Mouse (Mus musculus): ENCODE data around the gene Nup35.

Nup35 gene

DNA sequence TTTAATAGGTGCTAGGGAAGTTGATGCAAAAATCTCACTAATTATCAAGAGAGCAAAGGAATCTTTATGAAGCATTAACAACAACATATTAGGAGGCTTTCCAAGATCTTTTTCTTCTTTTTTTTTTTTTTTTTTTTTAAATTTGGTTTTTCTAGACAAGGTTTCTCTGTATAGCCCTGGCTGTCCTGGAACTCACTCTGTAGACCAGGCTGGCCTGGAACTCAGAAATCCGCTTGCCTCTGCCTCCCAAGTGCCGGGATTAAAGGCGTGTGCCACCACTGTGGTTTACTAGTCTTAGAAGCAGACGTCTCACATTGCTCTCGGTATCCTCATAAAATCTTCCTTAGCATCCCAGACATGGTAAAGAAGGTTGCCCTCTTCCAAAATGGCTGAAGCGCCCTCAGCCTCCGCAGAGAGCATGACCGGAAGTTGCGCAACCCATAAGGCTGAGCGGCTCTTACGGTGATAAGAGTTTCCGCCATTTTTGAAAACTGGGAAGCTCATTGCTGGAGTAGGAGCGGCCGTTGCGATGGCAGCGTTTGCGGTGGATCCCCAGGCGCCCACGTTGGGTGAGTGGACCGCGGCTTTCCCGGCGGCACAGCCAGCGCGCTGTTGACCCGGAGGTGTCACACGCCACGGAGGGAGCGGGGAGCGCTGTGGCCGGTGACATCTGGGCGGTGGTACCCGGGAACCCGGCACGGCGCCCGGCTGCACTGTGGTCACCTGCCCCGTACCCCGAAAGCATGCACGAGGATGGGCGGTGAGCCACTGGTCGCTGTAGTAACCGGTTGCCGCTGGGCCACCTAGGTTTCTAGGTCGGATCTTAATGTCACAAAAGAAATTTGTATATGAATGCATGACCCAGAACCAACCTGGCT, 21.6 kb downstream of the Nup35 start:
- peak; percentile 94 for DNase-seq (ENCODE audit: low spot score)

DNA sequence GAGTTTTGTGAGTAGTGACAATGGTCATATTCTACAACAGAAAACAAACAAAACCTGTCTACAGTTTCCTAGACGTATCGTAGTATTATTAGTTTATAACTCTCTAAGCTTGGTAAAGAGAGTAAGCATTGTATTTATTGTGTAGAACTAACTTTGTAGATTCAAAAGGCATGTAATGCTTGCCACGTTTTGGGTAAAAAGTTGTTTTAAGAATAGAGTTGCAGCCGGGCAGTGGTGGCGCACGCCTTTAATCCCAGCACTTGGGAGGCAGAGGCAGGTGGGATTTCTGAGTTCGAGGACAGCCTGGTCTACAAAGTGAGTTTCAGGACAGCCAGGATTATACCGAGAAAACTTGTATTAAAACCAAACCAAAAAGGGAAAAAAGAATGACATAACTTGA, 22.4 kb downstream of the Nup35 start:
- DNase-seq (ENCODE audit: low spot score) = no peak

DNA sequence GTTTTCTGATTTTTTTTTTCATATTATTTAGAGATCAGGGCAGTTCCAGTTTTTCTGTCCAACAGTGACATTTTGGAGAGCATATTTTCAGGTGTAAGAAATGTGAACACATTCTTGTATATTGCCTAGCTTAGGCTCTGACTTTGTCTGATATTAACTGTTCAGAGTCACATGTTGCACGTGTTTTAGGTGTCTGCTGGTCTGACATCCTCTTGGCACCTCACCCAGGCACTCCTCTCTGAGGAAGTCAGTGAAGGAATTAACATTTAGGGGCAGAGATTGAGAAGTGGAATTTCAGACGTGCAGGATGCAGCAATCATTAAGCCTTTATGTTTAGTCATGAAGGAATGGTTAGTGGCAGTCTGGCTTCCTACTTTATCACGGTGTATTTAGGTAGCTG, 22.8 kb downstream of the Nup35 start:
- no peak for DNase-seq (ENCODE audit: low spot score)

GRCm38 (mm10) chr2:80661414-80661813, 44.4 kb downstream of the Nup35 start:
- no peak for DNase-seq (ENCODE audit: low spot score)

- no peak for DNase-seq (ENCODE audit: low spot score)
Measured at GRCm38 (mm10) chr2:80662682-80663081, 45.6 kb downstream of the Nup35 start.

GRCm38 (mm10) chr2:80667396-80667964, 50.4 kb downstream of the Nup35 start:
- no peak for DNase-seq (ENCODE audit: low spot score)

GRCm38 (mm10) chr2:80669868-80670666, 53.0 kb downstream of the Nup35 start:
- DNase-seq (ENCODE audit: low spot score) = peak; percentile 39

GRCm38 (mm10) chr2:80678803-80679202, 61.8 kb downstream of the Nup35 start:
- DNase-seq (ENCODE audit: low spot score) = no peak

DNA sequence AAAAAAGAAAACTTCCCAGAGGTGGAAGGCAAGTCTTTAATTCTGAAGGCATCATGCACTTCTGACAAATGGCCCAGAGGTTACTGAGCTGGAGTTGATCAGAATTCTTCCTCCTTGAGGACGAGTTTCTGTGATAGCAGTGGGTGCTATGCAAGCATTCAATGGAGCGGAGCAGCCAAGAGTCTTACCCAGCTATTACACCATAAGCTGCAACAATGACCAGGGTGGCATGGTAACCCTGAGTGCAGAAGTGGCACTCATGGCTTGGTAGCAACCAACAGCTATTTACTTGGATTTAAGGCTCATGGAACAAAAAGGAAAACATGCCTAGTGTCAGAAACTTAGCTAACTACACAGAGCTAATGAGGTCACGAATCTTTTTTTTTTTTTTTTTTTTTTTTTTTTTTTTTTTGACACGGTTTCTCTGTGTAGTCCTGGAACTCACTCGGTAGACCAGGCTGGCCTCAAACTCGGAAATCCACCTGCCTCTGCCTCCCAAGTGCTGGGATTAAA, 66.7 kb downstream of the Nup35 start:
- no peak for DNase-seq (ENCODE audit: low spot score)

DNA sequence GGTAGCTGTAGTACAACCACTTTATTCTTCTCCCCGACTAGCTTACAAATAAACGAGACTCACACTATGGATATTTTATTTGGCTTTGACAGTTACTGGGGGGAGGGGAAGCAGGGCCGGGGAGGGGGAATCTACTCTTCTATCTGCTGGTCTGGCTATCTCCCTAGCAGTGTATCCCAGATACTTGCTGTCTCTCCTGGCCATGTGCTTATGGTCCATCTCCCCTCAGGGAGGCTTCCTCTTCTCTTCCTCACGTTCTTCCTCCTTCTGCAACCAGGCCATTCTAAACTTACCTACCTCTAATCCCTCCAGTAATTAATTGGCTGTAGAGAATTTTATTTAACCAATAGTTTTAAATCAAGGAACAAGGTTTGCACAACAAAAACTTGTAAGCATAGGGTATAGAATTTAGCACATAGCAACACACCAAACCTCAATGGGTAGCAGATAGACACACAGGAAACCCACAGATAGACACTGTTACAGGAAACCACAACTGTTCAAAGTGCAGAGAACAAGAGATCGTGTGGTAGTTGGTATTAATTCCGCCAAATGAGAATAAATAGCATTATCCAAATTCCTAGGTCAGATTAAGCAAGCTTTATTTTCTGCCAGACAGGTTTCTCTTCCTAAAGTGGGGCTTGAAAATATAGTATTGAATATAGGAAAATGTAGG, 67.5 kb downstream of the Nup35 start:
- no peak for DNase-seq (ENCODE audit: low spot score)

DNA sequence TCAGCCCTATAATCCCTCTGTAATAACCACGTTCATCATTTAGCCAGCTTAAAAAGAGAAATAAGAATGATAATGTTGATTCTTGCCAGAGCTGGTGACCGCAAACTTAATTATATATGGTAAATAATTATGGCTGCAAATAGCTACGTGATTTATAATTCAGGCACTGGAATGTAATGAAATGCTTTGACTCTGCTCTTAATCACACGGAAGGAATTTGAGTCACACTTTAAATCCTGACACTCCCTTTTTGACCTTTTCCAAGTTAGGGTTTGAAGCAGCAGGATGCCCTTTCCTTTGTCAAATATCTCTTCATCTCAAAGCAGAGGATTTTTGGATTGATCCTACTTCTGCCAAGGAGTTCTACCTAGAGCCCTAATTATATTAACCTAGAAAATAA, 71.2 kb downstream of the Nup35 start:
- no peak for DNase-seq (ENCODE audit: low spot score)

DNA sequence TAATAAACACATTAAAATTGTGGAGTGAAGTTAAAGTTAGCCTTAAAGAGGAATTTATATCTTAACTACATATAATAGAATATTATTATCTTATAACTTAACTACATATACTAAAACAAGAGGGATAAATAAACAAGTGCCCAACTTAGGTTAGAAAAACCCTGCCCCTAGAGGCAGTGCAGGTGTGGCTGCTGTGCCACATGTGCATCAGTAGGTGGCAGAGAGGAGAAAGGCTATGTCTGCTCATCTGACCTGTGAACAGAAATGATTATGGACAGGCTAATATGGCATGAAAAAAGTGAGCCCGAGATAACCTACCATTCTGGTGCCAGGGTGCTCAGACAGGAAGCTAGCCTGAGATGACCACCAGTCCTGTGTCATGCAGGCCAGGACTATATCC, 90.4 kb downstream of the Nup35 start:
- DNase-seq (ENCODE audit: low spot score) = no peak

Data from adipocyte (in vitro differentiated cells).